In the genomic region with DNA sequence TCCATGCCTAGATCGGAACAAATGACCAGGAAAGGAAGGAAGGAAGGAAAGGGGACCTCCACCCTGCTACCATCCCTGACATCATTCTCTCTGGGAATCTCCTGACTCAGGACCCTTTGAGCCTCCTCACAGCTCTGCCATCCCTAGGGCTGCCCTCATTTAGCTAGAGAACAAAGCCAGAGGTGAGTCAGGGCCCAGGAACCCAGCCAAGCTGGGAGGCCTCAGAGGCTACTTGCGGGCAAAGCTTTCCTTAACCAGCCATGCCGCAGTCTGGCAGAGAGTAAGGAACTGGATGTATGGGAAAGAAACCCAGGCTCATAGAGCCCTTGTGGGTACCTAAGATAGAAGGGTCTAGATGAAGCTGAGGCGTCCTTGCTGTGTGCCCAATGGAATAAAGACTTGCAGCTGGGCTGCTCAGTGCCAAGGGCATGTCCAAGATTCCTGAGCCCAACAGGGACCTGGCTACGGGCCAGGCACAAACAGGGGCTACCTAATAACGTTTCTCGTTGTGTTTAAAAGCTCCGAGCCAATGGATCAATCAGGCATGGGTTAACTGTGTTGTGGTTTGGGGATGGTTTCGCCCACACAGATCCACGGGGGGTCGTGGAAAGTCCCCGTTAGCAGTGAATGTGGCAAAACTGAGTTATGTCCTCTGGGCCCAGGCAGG, we compare ENCODE assay signal across 8 mouse cellular contexts. TPM values are rescaled to one million over a fixed set of nuclear protein-coding genes. Genes with fewer than 3 reads are reported as not detected.
DNase-seq lines count a peak whose midpoint lies in the region; ATAC-seq and TF ChIP-seq lines count a peak whose summit lies in the region.

No protein-coding gene starts in this region.

- peaks cover 55% of the 10 kb centered on the region for H3K4me1 ChIP-seq in intestine, embryonic 14.5 days (replicated peaks; ENCODE audit: control insufficient read depth, insufficient read depth, low read length)
- H3K4me1 ChIP-seq in intestine, postnatal 0 days (replicated peaks; ENCODE audit: control insufficient read depth, insufficient read depth, low read length), result peaks cover 11% of the 10 kb centered on the region; the same call in 1 of the 2 replicates
- H3K4me1 ChIP-seq in embryonic fibroblast, embryonic 13.5 days (ENCODE audit: control insufficient read depth, insufficient read depth, low read length), result peaks cover 26% of the 10 kb centered on the region
- peaks cover 47% of the 10 kb centered on the region for H3K4me1 ChIP-seq in kidney, embryonic 16.5 days (ENCODE audit: insufficient read depth, low read length)

- in situ Hi-C loops in Patski (cut with MboI; ENCODE audit: low pct_unique_long_range_greater_than_20kb), result loop anchor here (10.0 kb wide), 1 partner anchor 297 kb away; no protein-coding TSS in a partner anchor

- POLR2A ChIA-PET in Patski (lab: Charles Lee), result interaction anchor here (1.0 to 1.8 kb wide), 3 partner anchors 8 to 27 kb away, joined by 3 to 11 read pairs (median 6); no protein-coding TSS in a partner anchor

- H3K4me3 ChIP-seq in intestine, embryonic 14.5 days (ENCODE audit: low read depth, low read length), result no peak overlapping the region
- no peak overlapping the region for H3K4me3 ChIP-seq in intestine, postnatal 0 days (ENCODE audit: low read depth, low read length)
- no peak overlapping the region for H3K4me3 ChIP-seq in embryonic fibroblast, embryonic 13.5 days (ENCODE audit: insufficient read depth, low read length)
- H3K4me3 ChIP-seq in kidney, embryonic 16.5 days (ENCODE audit: low read length), result no peak overlapping the region

- H3K9me3 ChIP-seq in intestine, embryonic 14.5 days (ENCODE audit: control insufficient read depth, low read length), result no peaks in the 10 kb centered on the region
- H3K9me3 ChIP-seq in intestine, postnatal 0 days (ENCODE audit: control insufficient read depth), result no peaks in the 10 kb centered on the region
- no peaks in the 10 kb centered on the region for H3K9me3 ChIP-seq in kidney, embryonic 16.5 days (ENCODE audit: low read length)

- TF ChIP-seq POLR2A in embryonic fibroblast, embryonic 13.5 days (IDR thresholded peaks at IDR 0.05; ENCODE audit: low read depth, low read length), result no peak

- no peak overlapping the region for H3K9ac ChIP-seq in intestine, embryonic 14.5 days (ENCODE audit: low read length)
- H3K9ac ChIP-seq in intestine, postnatal 0 days (ENCODE audit: low read depth, low read length), result no peak overlapping the region
- no peak overlapping the region for H3K9ac ChIP-seq in kidney, embryonic 16.5 days (replicated peaks; ENCODE audit: low read length)

- CTCF ChIA-PET in Patski (lab: Charles Lee), result interaction anchor here (1.1 to 2.8 kb wide), 5 partner anchors 8 to 60 kb away, joined by 4 to 16 read pairs (median 10); no protein-coding TSS in a partner anchor

- 72% methylated on average over 12 of the region's 12 CpGs for WGBS in intestine, embryonic 14.5 days
- 73% methylated on average over 12 of the region's 12 CpGs for WGBS in intestine, postnatal 0 days
- 63% methylated on average over 12 of the region's 12 CpGs for WGBS in kidney, embryonic 16.5 days

- no peak for DNase-seq in intestine, embryonic 14.5 days (ENCODE audit: low spot score)
- DNase-seq in Patski (ENCODE audit: low read depth, low spot score), result peak; percentile 94
- no peak for DNase-seq in left cerebral cortex, postnatal 36 days (ENCODE audit: low spot score in 2 of 2)
- DNase-seq in thymus, postnatal 36 days, result no peak

- TF ChIP-seq CTCF in intestine, postnatal 0 days (IDR thresholded peaks at IDR 0.05; ENCODE audit: low read depth), result no peak
- no peak for TF ChIP-seq CTCF in Patski (IDR thresholded peaks at IDR 0.05)
- no peak for TF ChIP-seq CTCF in embryonic fibroblast, embryonic 13.5 days (IDR thresholded peaks at IDR 0.05; ENCODE audit: borderline replicate concordance, insufficient read depth, low read length)

- no peak for ATAC-seq in intestine, embryonic 14.5 days (replicated peaks; ENCODE audit: low FRiP score, low TSS enrichment, low read depth)
- no peak for ATAC-seq in intestine, postnatal 0 days
- peak; percentile 68 for ATAC-seq in Patski
- no peak for ATAC-seq in kidney, embryonic 16.5 days (ENCODE audit: low FRiP score, low TSS enrichment)
- no peak for ATAC-seq in frontal cortex, adult (ENCODE audit: low TSS enrichment)

- no peak overlapping the region for H3K4me2 ChIP-seq in intestine, embryonic 14.5 days (ENCODE audit: low read length)
- H3K4me2 ChIP-seq in intestine, postnatal 0 days (replicated peaks; ENCODE audit: low read depth), result no peak overlapping the region
- no peak overlapping the region for H3K4me2 ChIP-seq in kidney, embryonic 16.5 days (replicated peaks; ENCODE audit: low read depth, low read length)

- H3K27me3 ChIP-seq in intestine, embryonic 14.5 days (replicated peaks; ENCODE audit: control insufficient read depth, insufficient read depth, low read length), result no peaks in the 10 kb centered on the region
- no peaks in the 10 kb centered on the region for H3K27me3 ChIP-seq in intestine, postnatal 0 days (replicated peaks; ENCODE audit: control insufficient read depth, insufficient read depth, low read length)
- H3K27me3 ChIP-seq in Patski, result no peaks in the 10 kb centered on the region
- no peaks in the 10 kb centered on the region for H3K27me3 ChIP-seq in kidney, embryonic 16.5 days (ENCODE audit: insufficient read depth, low read length)

- H3K27ac ChIP-seq in intestine, embryonic 14.5 days (ENCODE audit: low read depth), result peak overlapping the region; percentile 59; the same call in 1 of the 2 replicates
- H3K27ac ChIP-seq in intestine, postnatal 0 days (ENCODE audit: low read depth, low read length), result no peak overlapping the region
- peak overlapping the region; percentile 81 for H3K27ac ChIP-seq in embryonic fibroblast, embryonic 13.5 days (ENCODE audit: insufficient read depth, low read length)
- H3K27ac ChIP-seq in kidney, embryonic 16.5 days (ENCODE audit: low read length), result peak overlapping the region; percentile 17; the same call in 1 of the 2 replicates

- intact Hi-C loops in left cerebral cortex, postnatal 36 days (cut with DNase I), result no loop called here

- 0 out of 2 replicates have a peak, but pooled peaks cover 9% of the 10 kb centered on the region for H3K36me3 ChIP-seq in intestine, embryonic 14.5 days (ENCODE audit: control insufficient read depth, insufficient read depth, low read length)
- no peaks in the 10 kb centered on the region for H3K36me3 ChIP-seq in intestine, postnatal 0 days (ENCODE audit: control insufficient read depth, insufficient read depth)
- H3K36me3 ChIP-seq in kidney, embryonic 16.5 days (ENCODE audit: insufficient read depth, low read length), result no peaks in the 10 kb centered on the region

RNA-seq across cellular contexts. Expression of a gene that starts 6.6 kb away (rescaled TPM):
- 48.2 and 59.5 TPM in 2 replicates for polyA plus RNA-seq in intestine, embryonic 14.5 days (2014; fragmentation: Nextera tagmentation; extraction: Ambion mirVana)
- polyA plus RNA-seq in intestine, postnatal 0 days (2015; fragmentation: Nextera tagmentation; extraction: Ambion mirVana), result 21.0 and 22.6 TPM in 2 replicates
- 0.51 TPM for polyA plus RNA-seq in Patski (2021)
- polyA plus RNA-seq in embryonic fibroblast, embryonic 13.5 days (2011; ENCODE audit: insufficient read length, low read depth, missing spikeins), result 18.3 and 20.0 TPM in 2 replicates
- 50.3 and 55.0 TPM in 2 replicates for polyA plus RNA-seq in kidney, embryonic 16.5 days (2015; fragmentation: Nextera tagmentation; extraction: Ambion mirVana)
- 10 to 100 TPM; 12.2 to 13.1 TPM for total RNA-seq in left cerebral cortex, postnatal 36 days (2021)

RNA-seq across cellular contexts. Expression of a gene that starts 34.3 kb away (rescaled TPM):
- polyA plus RNA-seq in intestine, embryonic 14.5 days (2014; fragmentation: Nextera tagmentation; extraction: Ambion mirVana), result 0.18 and 0.51 TPM in 2 replicates
- 1.2 and 1.3 TPM in 2 replicates for polyA plus RNA-seq in intestine, postnatal 0 days (2015; fragmentation: Nextera tagmentation; extraction: Ambion mirVana)
- polyA plus RNA-seq in Patski (2021), result 42.3 TPM
- polyA plus RNA-seq in embryonic fibroblast, embryonic 13.5 days (2011; ENCODE audit: insufficient read length, low read depth, missing spikeins), result 1.1 TPM in 1 of 2 replicates, not detected in the other
- polyA plus RNA-seq in kidney, embryonic 16.5 days (2015; fragmentation: Nextera tagmentation; extraction: Ambion mirVana), result 1.00 and 1.2 TPM in 2 replicates
- 1 to 10 TPM; 4.3 to 5.3 TPM for total RNA-seq in left cerebral cortex, postnatal 36 days (2021)

RNA-seq across cellular contexts. Expression of a gene that starts 37.7 kb away (rescaled TPM):
- 38.7 and 44.4 TPM in 2 replicates for polyA plus RNA-seq in intestine, embryonic 14.5 days (2014; fragmentation: Nextera tagmentation; extraction: Ambion mirVana)
- polyA plus RNA-seq in intestine, postnatal 0 days (2015; fragmentation: Nextera tagmentation; extraction: Ambion mirVana), result 6.9 and 8.3 TPM in 2 replicates
- 66.8 TPM for polyA plus RNA-seq in Patski (2021)
- polyA plus RNA-seq in embryonic fibroblast, embryonic 13.5 days (2011; ENCODE audit: insufficient read length, low read depth, missing spikeins), result 76.7 and 86.7 TPM in 2 replicates
- 38.1 and 43.0 TPM in 2 replicates for polyA plus RNA-seq in kidney, embryonic 16.5 days (2015; fragmentation: Nextera tagmentation; extraction: Ambion mirVana)
- 10 to 100 TPM; 15.4 to 21.4 TPM for total RNA-seq in left cerebral cortex, postnatal 36 days (2021)

Comparison
In these comparisons a context has a peak if more than half of its experiments do, and no peak if none do; other contexts are left out.
1. RNA of a gene that starts 6.6 kb away (polyA plus RNA-seq): 50.3 to 55.0 TPM in kidney, embryonic 16.5 days, 48.2 to 59.5 TPM in intestine, embryonic 14.5 days, 21.0 to 22.6 TPM in intestine, postnatal 0 days and 18.3 to 20.0 TPM in embryonic fibroblast, embryonic 13.5 days; 0.51 TPM in Patski (single experiment); every median in the first group is over 10 times any median in the second.
2. RNA of a gene that starts 34.3 kb away (polyA plus RNA-seq): 42.3 TPM in Patski (single experiment); 1.2 to 1.3 TPM in intestine, postnatal 0 days, 1.00 to 1.2 TPM in kidney, embryonic 16.5 days, 0.18 to 0.51 TPM in intestine, embryonic 14.5 days and 1.1 TPM in embryonic fibroblast, embryonic 13.5 days; every median in the first group is over 10 times any median in the second.